Mouse (Mus musculus) G1E (cell line): ENCODE results near the gene Nthl1.

Source experiments
- CTCF ChIP-seq: IDR thresholded peaks from 2 replicates; pipeline ENCODE4 v1.5.1; 2012; ENCODE audit warnings: low read depth, low read length, inconsistent platforms, mixed read lengths
- GATA1 ChIP-seq: IDR thresholded peaks from 2 replicates; pipeline ENCODE4 v1.6.1; 2012; ENCODE audit warnings: borderline replicate concordance, low read length, inconsistent platforms, mixed read lengths
- GATA2 ChIP-seq: IDR thresholded peaks from 2 replicates; pipeline ENCODE4 v1.6.1; 2012; ENCODE audit warnings: low read depth, low read length, inconsistent platforms, borderline replicate concordance
- POLR2AphosphoS5 ChIP-seq: IDR thresholded peaks from 2 replicates; pipeline ENCODE4 v1.6.1; 2012; ENCODE audit warnings: low read depth, low read length, inconsistent platforms; ENCODE audit not compliant: insufficient replicate concordance
- TAL1 ChIP-seq: conservative IDR thresholded peaks from 2 replicates; pipeline ENCODE4 v1.6.1; 2012; ENCODE audit warnings: low read depth, low read length, inconsistent platforms, mixed read lengths

GRCm38 (mm10) chr17:24638840-24639239 lies 6.4 kb downstream of the Nthl1 start:
- TF ChIP-seq CTCF (no peak), GATA1 (no peak), GATA2 (no peak), TAL1 (no peak), POLR2AphosphoS5 (no peak)
